Mouse (Mus musculus) lung, embryonic 14.5 days (tissue): Measurements from ENCODE around the gene Iqsec1. TPM values are rescaled to one million over a fixed set of nuclear protein-coding genes. Genes with fewer than 3 reads are reported as not detected.
A peak's percentile ranks its signal among the peaks of the same experiment; 100 is the strongest.

Experiments
- ATAC-seq: fragments of 200-750 bp; cut with Nextera tagmentation; 2 replicates; pipeline ENCODE4 v1.8.0; 2017; ENCODE audit warnings: mild to moderate bottlenecking, moderate TSS enrichment, moderate library complexity; ENCODE audit not compliant: insufficient read depth
- DNase-seq: peaks from one replicate; pipeline ENCODE4 v3.0.0-alpha.2; 2015
- H3K27ac ChIP-seq: fragments of 300-500 bp; sonication (generic); 2 replicates; pipeline ENCODE4 v1.5.1; 2014; ENCODE audit warnings: low read depth, mild to moderate bottlenecking, moderate library complexity
- H3K27me3 ChIP-seq: fragments of 300-500 bp; sonication (generic); 2 replicates; pipeline ENCODE4 v1.6.1; 2014; ENCODE audit warnings: low read length, control low read depth; ENCODE audit not compliant: insufficient read depth
- H3K36me3 ChIP-seq: fragments of 300-500 bp; sonication (generic); 2 replicates; pipeline ENCODE4 v1.6.1; 2014; ENCODE audit warnings: control low read depth; ENCODE audit not compliant: insufficient read depth
- H3K4me1 ChIP-seq: fragments of 300-500 bp; sonication (generic); 2 replicates; pipeline ENCODE4 v1.6.1; 2014; ENCODE audit warnings: antibody characterized with exemption, control low read depth; ENCODE audit not compliant: insufficient read depth
- H3K4me2 ChIP-seq: fragments of 300-500 bp; sonication (generic); 2 replicates; pipeline ENCODE4 v1.6.1; 2014; ENCODE audit warnings: mild to moderate bottlenecking
- H3K4me3 ChIP-seq: fragments of 300-500 bp; sonication (generic); 2 replicates; pipeline ENCODE4 v1.5.1; 2014; ENCODE audit warnings: low read depth, low read length
- H3K9ac ChIP-seq: fragments of 300-500 bp; sonication (generic); 2 replicates; pipeline ENCODE4 v1.6.1; 2014
- H3K9me3 ChIP-seq: fragments of 300-500 bp; sonication (generic); 2 replicates; pipeline ENCODE4 v1.6.1; 2016; ENCODE audit warnings: low read depth, low read length, control low read depth
- CTCF ChIP-seq: IDR thresholded peaks from 2 replicates; pipeline ENCODE4 v1.5.1; 2016; ENCODE audit warnings: antibody characterized with exemption, low read depth
- WGBS: fragments of 180-500 bp; shearing (Covaris S2); extraction: QIAGEN DNeasy Blood & Tissue Kit; methylation state at CpG from one replicate; pipeline ENCODE4 v1.1.7; 2014; 5-methylcytosine and 5-hydroxymethylcytosine counted together
- polyA plus RNA-seq: library from polyadenylated mRNA; unstranded; fragments of >200 nt; fragmentation: Nextera tagmentation; extraction: Ambion mirVana; gene quantifications from 2 replicates; pipeline ENCODE4 v1.2.1, GENCODE M21; 2014

Iqsec1 gene
- polyA plus RNA-seq, 1 experiment from 2014 or later, result 15.8 TPM

- WGBS, result 56% methylated on average over 6 of the region's 6 CpGs
- DNase-seq, result no peak
- H3K4me3 ChIP-seq, result no peak overlapping the region
- no peaks in the 10 kb centered on the region for H3K4me1 ChIP-seq
- no peaks in the 10 kb centered on the region for H3K36me3 ChIP-seq
- H3K4me2 ChIP-seq, result no peak overlapping the region
- no peaks in the 10 kb centered on the region for H3K27me3 ChIP-seq
- no peak overlapping the region for H3K27ac ChIP-seq
- no peak for TF ChIP-seq CTCF
- H3K9me3 ChIP-seq, result no peaks in the 10 kb centered on the region
- no peak overlapping the region for H3K9ac ChIP-seq
- ATAC-seq, result no peak
These were observed 201.4 kb downstream of the Iqsec1 start for GRCm38 (mm10) chr6:90787036-90787435.

DNA sequence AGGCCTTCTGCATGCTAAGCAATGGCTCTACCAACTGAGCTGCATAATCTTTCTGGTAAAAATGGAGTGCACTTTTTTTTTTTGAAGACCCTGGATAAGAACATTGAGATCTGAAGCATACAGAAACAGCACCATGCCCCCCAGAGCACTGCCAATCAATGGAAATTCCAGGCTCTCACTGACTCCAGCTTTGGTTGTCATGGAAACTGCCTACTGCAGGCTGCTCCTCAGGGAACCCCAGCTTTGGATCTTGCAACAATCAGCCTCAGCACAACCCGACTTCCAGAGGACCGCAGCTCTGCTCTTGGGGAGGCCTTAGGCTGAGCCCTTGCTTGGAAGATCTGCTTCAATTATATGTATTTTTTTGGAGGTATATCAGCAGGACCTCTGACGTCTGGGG lies 201.9 kb downstream of the Iqsec1 start:
- Histone ChIP-seq H3K4me1 (no peaks in the 10 kb centered on the region), H3K27me3 (no peaks in the 10 kb centered on the region), H3K36me3 (no peaks in the 10 kb centered on the region), H3K9ac (no peak overlapping the region), H3K4me2 (no peak overlapping the region), H3K9me3 (no peaks in the 10 kb centered on the region), H3K4me3 (no peak overlapping the region), H3K27ac (no peak overlapping the region)
- ATAC-seq (no peak), DNase-seq (no peak)
- 57% methylated on average over 3 of the region's 3 CpGs for WGBS
- no peak for TF ChIP-seq CTCF

DNA sequence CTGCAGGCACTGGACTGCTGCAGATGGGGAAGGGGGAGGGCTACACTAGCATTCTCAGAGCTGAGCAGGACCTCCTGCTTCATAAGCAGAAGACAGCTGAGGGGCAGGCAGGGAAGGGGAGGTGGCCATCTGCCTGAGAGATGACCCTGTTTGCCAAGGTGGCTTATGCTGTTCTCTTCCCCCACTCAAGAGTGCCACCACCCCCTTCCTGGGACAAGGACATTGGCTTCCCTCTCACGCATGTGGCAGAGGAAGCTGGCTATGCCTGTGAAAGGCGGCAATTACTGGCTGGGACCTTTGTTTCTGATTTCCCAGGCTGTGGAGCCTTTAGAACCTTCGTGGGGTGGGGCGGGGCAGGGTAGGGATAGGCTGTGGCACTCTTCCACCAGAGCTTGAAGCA lies 204.5 kb downstream of the Iqsec1 start:
- H3K27me3 ChIP-seq, result no peaks in the 10 kb centered on the region
- H3K9ac ChIP-seq, result no peak overlapping the region
- no peaks in the 10 kb centered on the region for H3K9me3 ChIP-seq
- H3K4me2 ChIP-seq, result no peak overlapping the region
- 63% methylated on average over 4 of the region's 4 CpGs for WGBS
- TF ChIP-seq CTCF, result no peak
- no peak overlapping the region for H3K27ac ChIP-seq
- H3K4me1 ChIP-seq, result no peaks in the 10 kb centered on the region
- H3K4me3 ChIP-seq, result no peak overlapping the region
- ATAC-seq, result no peak
- H3K36me3 ChIP-seq, result no peaks in the 10 kb centered on the region
- DNase-seq, result no peak

DNA sequence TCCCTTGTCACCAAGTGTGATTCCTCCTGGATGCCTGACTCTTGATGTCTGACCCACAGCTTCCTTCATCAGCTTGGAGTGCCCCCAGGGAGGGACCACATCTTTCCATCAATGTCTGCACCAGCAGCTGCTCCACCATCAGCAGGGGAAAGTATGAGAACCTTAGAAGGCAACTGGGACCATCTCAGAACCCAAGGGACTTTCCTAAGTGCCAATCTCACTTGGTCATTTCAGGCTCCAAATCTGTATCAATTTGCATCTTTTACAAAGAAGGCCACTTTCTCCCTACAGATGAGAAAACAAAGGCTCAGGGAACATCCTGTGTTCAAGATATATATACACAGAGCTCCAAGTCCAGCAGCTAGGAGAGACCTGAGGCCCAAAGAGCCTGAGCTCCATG lies 205.3 kb downstream of the Iqsec1 start:
- Histone ChIP-seq H3K36me3 (no peaks in the 10 kb centered on the region), H3K4me3 (no peak overlapping the region), H3K27me3 (no peaks in the 10 kb centered on the region), H3K4me2 (no peak overlapping the region), H3K9ac (no peak overlapping the region), H3K27ac (no peak overlapping the region), H3K9me3 (no peaks in the 10 kb centered on the region), H3K4me1 (no peaks in the 10 kb centered on the region)
- ATAC-seq (no peak), DNase-seq (no peak)
- TF ChIP-seq CTCF, result no peak

GRCm38 (mm10) chr6:90781921-90782770 lies 206.3 kb downstream of the Iqsec1 start:
- no peaks in the 10 kb centered on the region for H3K36me3 ChIP-seq
- no peaks in the 10 kb centered on the region for H3K4me1 ChIP-seq
- no peak overlapping the region for H3K27ac ChIP-seq
- TF ChIP-seq CTCF, result no peak
- ATAC-seq (peak; percentile 54; the same call in 1 of the 2 replicates), DNase-seq (peak; percentile 49)
- H3K27me3 ChIP-seq, result no peaks in the 10 kb centered on the region
- H3K4me3 ChIP-seq, result no peak overlapping the region
- H3K9me3 ChIP-seq, result no peaks in the 10 kb centered on the region
- no peak overlapping the region for H3K4me2 ChIP-seq
- WGBS, result 39% methylated on average over 19 of the region's 19 CpGs
- H3K9ac ChIP-seq, result peak overlapping the region; percentile 13; the same call in 1 of the 2 replicates

DNA sequence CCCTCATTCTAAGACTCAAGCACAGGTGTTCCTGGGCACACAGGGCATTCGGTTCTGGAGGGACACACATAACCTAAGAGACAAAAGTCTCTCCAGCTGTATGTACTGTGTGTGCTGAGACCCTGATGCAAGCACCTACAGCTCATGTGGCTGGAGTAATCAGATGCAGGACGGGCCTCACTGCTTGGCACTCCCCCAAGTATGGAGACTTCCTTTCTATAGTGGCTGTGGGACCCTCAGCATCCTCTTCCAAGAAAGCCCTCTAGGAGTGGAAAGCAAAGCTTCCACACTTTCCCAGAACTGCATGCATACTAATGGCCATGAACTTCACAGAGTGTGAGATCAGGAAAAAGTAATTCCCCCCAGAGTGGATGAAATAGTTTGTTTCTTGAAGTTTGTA lies 208.0 kb downstream of the Iqsec1 start:
- H3K4me2 ChIP-seq, result no peak overlapping the region
- WGBS, result 40% methylated on average over 2 of the region's 2 CpGs
- H3K9me3 ChIP-seq, result no peaks in the 10 kb centered on the region
- H3K27ac ChIP-seq, result no peak overlapping the region
- no peaks in the 10 kb centered on the region for H3K27me3 ChIP-seq
- DNase-seq (no peak), ATAC-seq (peak; percentile 9)
- H3K4me1 ChIP-seq, result no peaks in the 10 kb centered on the region
- H3K9ac ChIP-seq, result no peak overlapping the region
- TF ChIP-seq CTCF, result no peak
- no peak overlapping the region for H3K4me3 ChIP-seq
- H3K36me3 ChIP-seq, result no peaks in the 10 kb centered on the region

DNA sequence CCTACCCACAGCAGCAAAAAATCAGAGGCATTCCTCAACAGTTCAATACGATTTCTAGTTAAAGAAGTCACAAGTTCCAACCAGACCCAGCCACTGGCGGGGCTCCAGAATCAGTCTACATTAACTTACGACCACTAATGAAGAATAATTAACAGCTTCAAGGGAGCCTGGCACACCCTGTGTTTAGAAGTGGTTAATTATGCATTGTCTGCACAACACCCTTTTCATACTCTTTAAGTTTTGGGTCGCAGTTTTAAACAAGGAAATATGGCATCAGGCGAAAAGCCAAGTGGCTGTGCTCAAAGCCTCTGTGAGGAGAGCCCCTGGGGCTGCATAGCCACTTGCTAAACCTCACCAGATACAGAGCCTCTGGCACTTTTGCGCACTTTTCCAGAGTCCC lies 209.6 kb downstream of the Iqsec1 start:
- 70% methylated on average over 6 of the region's 6 CpGs for WGBS
- H3K9ac ChIP-seq, result no peak overlapping the region
- H3K9me3 ChIP-seq, result no peaks in the 10 kb centered on the region
- H3K4me2 ChIP-seq, result no peak overlapping the region
- TF ChIP-seq CTCF, result no peak
- ATAC-seq, result no peak
- H3K27ac ChIP-seq, result no peak overlapping the region
- H3K27me3 ChIP-seq, result no peaks in the 10 kb centered on the region
- H3K4me1 ChIP-seq, result no peaks in the 10 kb centered on the region
- DNase-seq, result no peak
- no peak overlapping the region for H3K4me3 ChIP-seq
- no peaks in the 10 kb centered on the region for H3K36me3 ChIP-seq
